In the genomic region with DNA sequence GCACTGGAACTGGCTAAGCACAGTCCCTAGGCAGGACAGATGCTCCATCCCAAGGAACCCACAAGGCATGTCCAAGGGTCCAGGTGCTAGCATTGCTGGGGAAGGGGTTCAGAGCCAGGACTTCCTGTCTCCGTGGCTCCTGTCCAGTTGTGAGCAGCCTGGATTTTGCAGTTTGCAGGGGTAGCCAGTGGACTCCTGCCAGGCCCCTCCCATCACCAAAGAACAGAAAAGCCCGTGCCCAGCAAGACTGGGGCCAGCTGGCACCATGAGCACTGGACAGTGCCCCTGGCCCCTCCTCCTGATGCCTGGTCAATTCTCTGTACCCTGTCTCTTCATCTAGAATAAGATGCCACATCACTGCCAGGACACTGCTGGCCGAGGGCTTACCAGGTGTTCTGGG, we compare ENCODE assay signal across 17 mouse cellular contexts. TPM values are rescaled to one million over a fixed set of nuclear protein-coding genes. Genes with fewer than 3 reads are reported as not detected.
"Had no signal": no experiment of that assay in that cellular context is flagged by ENCODE, and none has a peak within 500 bp of the region (broad histone marks: within the 10 kb centered on the region; RNA-seq: fewer than 3 reads in every experiment).

No protein-coding gene starts in this region.

- H3K36me3 ChIP-seq: liver, embryonic 13.5 days had no signal

- H3K9me3 ChIP-seq: liver, embryonic 13.5 days had no signal

- H3K27ac ChIP-seq: liver, embryonic 13.5 days had no signal

- H3K4me3 ChIP-seq: liver, embryonic 13.5 days; myocyte had no signal

- H3K9ac ChIP-seq: liver, embryonic 13.5 days had no signal

- DNase-seq: kidney, adult 18-20 months; kidney, adult 9 months; kidney, postnatal 14 days; kidney, postnatal 4 days; liver, embryonic 13.5 days; lung, adult 2 months; lung, postnatal 14 days; lung, postnatal 4 days; midbrain, embryonic 14.5 days; right cerebral cortex, adult 18-20 months; right cerebral cortex, postnatal 25 days; thymus, adult 18-20 months; thymus, postnatal 36 days had no signal

- H3K4me2 ChIP-seq: liver, embryonic 13.5 days; midbrain, embryonic 11.5 days had no signal

- H3K4me1 ChIP-seq: liver, embryonic 13.5 days had no signal

RNA-seq across cellular contexts. Expression of gene Gm9903, which starts 41.7 kb away (rescaled TPM):
- total RNA-seq: megakaryocyte-erythroid progenitor cell, adult 5-6 weeks; monocyte, adult 5-6 weeks had no signal
